Mouse (Mus musculus): Measurements from ENCODE around the gene Id3. TPM values are rescaled to one million over a fixed set of nuclear protein-coding genes. Genes with fewer than 3 reads are reported as not detected.

The Id3 gene
- polyA plus RNA-seq, 1 experiment from 2014 or later: 106 TPM

DNA sequence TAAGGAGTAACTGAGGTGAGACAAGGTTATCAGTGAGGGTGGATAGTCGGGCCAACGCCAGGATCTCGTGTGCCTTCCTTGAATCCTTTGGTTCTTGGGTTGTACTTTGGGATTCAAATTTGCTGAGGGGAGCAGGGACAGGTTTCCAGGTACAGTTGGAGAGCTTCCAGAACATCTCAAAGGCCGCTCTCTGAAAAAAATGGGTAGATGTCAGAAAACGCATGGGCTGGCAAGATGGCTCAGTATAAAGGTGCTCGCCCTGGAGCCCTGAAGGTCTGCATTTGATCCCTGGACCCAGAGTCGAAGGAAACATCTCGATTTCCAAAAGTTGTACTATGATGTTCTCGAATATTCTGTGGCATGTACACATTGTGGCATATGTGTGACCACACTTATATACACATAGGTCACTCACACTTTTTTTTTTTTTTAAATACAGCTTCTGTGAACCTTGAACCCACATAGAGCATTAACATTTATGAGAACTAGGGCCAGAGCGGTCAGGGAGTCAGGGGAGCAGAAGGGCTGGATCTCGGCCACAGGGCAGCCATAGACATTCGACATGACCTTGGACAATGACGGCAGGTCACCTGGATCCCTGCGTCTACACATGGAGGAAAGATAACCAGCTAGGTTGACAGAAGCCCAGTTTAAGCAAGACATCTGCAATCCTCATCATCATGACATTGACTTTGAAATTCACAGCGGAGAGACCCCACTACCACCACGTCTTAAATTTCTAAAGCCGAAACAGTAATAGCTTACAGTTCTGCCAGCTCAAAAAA, 3.8 kb upstream of the Id3 start:
- no peak overlapping the region for H3K4me3 ChIP-seq (ENCODE audit: low read depth, low read length)
- H3K27ac ChIP-seq (ENCODE audit: low read depth, low read length): peak overlapping the region; percentile 37; the same call in 1 of the 2 replicates
- H3K9ac ChIP-seq (ENCODE audit: low read depth, low read length): no peak overlapping the region
- no peak for TF ChIP-seq CTCF (IDR thresholded peaks at IDR 0.05; ENCODE audit: low read depth)
- no peak for ATAC-seq
- peak overlapping the region; percentile 53; the same call in 1 of the 2 replicates for H3K4me2 ChIP-seq (replicated peaks; ENCODE audit: low read depth)
- WGBS: 58% methylated on average over 17 of the region's 17 CpGs
- peaks cover 19% of the 10 kb centered on the region for H3K4me1 ChIP-seq (replicated peaks; ENCODE audit: control insufficient read depth, insufficient read depth, low read length)
- H3K9me3 ChIP-seq (ENCODE audit: control insufficient read depth): no peaks in the 10 kb centered on the region
- no peaks in the 10 kb centered on the region for H3K36me3 ChIP-seq (ENCODE audit: control insufficient read depth, insufficient read depth)
- 0 out of 2 replicates have a peak, but pooled peaks cover 11% of the 10 kb centered on the region for H3K27me3 ChIP-seq (replicated peaks; ENCODE audit: control insufficient read depth, insufficient read depth, low read length)

DNA sequence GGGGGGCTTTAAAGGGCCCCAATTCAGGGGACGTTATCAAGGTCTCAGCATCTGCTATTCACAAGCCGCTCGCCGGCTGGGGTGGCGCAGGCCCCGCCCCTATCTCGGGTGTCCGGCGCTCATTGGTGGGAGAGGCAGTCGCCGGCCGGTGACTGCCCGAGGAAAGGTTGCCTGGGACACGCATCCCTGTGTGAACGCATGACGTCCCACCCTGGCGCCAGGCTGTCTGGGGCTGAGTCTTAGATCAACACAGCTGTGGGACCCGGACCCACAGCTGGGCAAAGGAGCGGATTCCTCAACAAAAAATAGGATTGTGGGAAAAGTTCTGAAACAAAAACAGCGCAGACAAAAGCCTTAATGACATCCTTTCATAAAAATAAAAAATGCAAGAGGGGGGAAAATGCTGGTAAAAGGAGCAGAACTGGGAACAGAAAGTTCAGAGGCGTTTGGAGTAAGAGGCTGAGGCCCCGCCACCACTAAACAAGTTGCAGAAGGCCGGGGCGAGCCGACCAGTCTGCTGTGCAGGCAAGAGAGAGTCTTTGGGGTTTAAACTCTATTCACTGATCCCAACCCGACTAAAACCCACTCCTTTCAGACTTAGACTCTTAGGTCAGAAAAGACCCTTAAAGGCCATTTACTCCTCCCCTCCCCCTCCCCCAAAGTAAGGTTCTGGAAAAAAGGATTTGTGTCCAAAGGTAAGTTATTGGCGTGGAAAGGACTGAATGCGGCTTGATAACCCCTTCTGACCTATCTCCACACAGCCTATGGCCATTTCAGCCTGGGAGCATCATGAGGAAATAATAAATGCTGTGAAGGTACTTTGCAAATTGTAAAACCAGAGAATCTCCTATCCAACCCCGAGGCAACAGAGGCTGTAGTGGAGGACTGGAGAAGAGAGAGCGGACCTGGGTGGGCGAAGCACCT, 2.7 kb upstream of the Id3 start:
- H3K9me3 ChIP-seq (ENCODE audit: control insufficient read depth): no peaks in the 10 kb centered on the region
- peak overlapping the region; percentile 35; the same call in 1 of the 2 replicates for H3K9ac ChIP-seq (ENCODE audit: low read depth, low read length)
- 0 out of 2 replicates have a peak overlapping the region, but pooled peaks have one; percentile 0 for H3K4me3 ChIP-seq (ENCODE audit: low read depth, low read length)
- peaks cover 14% of the 10 kb centered on the region for H3K4me1 ChIP-seq (replicated peaks; ENCODE audit: control insufficient read depth, insufficient read depth, low read length)
- ATAC-seq: peak; percentile 62
- peak; percentile 54 for TF ChIP-seq CTCF (IDR thresholded peaks at IDR 0.05; ENCODE audit: low read depth)
- 10% methylated on average over 31 of the region's 31 CpGs for WGBS
- H3K4me2 ChIP-seq (replicated peaks; ENCODE audit: low read depth): peak overlapping the region; percentile 53
- 0 out of 2 replicates have a peak, but pooled peaks cover 4% of the 10 kb centered on the region for H3K27me3 ChIP-seq (replicated peaks; ENCODE audit: control insufficient read depth, insufficient read depth, low read length)
- peak overlapping the region; percentile 81 for H3K27ac ChIP-seq (ENCODE audit: low read depth, low read length)
- H3K36me3 ChIP-seq (ENCODE audit: control insufficient read depth, insufficient read depth): no peaks in the 10 kb centered on the region

DNA sequence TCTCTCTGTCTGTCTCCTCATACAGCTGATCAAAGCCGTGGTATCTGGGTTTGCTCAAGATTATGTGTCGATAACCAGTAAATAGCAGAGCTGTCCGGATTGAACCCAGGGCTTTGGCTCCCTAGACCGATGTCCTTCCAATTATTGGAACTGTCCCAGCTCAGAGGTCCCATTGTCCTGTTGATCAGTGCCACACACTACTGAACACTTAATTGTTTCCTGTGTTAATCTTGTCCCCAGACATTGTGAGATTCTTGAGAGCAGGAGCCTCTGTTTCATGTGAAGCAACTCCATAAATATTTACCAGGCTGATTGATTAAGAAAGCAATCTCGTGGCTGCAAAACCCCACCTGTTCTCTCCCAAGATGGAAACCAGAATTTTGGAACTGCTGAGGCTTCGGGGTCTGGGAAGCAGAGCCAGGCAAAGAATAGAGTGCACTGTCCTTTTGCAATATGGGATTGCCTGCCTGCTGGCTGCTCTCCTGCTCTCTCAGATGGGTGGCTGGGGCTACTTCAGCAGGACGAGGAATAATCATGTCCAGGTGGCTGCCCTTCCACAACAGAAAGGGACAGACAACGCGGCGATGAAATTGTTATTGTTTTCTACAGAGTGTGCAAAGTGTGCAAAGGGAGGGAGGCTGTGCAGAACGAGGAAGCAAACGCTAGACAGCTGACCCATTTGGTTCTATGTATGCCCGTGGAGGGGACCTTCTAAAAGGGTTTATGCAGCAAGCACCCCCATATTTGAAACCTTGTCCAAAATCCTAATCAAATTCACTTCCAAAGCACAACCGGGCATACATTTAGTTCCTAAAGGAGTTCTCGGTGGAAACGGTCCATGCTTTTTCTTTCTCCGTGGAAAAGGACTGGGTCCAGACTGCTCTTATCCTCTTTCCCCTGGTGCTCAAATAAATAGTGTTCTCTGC, 767 bp upstream of the Id3 start:
- H3K27me3 ChIP-seq (replicated peaks; ENCODE audit: control insufficient read depth, insufficient read depth, low read length): no peaks in the 10 kb centered on the region
- H3K36me3 ChIP-seq (ENCODE audit: control insufficient read depth, insufficient read depth): no peaks in the 10 kb centered on the region
- TF ChIP-seq CTCF (IDR thresholded peaks at IDR 0.05; ENCODE audit: low read depth): no peak
- peak overlapping the region; percentile 71 for H3K4me2 ChIP-seq (replicated peaks; ENCODE audit: low read depth)
- peaks cover 19% of the 10 kb centered on the region for H3K4me1 ChIP-seq (replicated peaks; ENCODE audit: control insufficient read depth, insufficient read depth, low read length)
- peak overlapping the region; percentile 85 for H3K27ac ChIP-seq (ENCODE audit: low read depth, low read length)
- no peak for ATAC-seq
- 24% methylated on average over 17 of the region's 17 CpGs for WGBS
- H3K9me3 ChIP-seq (ENCODE audit: control insufficient read depth): no peaks in the 10 kb centered on the region
- peak overlapping the region; percentile 63; the same call in 1 of the 2 replicates for H3K9ac ChIP-seq (ENCODE audit: low read depth, low read length)
- peak overlapping the region; percentile 58 for H3K4me3 ChIP-seq (ENCODE audit: low read depth, low read length)

DNA sequence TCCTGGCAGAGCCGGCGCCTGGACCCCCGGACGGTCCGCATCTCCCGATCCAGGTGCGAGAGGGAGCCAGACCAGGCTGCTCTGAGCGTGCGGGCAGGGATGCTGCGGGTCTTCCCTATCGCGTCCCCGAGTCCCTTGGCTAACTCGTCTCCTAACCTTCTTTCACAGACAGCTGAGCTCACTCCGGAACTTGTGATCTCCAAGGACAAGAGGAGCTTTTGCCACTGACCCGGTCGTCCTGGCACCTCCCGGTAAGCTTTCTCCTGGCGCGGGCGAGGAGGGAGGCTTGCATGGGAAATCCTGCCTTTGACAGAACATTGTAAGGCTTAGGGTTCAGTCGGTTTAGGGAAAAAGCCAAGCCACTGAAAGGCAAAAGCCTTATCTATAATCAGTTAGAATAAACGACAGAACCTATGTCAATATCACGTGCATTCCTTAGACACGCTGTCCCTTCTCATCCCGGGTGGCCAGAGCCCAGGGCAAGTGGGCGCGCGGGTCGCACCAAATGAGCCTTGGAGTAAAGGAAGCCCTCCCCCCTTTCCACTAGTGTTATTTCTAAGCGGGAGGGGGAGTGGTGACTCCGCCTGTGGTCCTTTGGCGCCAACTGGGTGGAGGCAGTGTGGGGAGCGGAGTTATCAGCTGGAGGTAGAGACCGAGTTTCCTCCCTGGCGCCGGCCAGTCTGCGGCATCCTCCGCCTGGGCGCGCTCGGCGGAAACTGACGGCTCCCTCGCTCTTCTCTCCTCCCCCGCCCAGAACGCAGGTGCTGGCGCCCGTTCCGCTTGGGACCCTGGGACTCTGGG, 1.0 kb downstream of the Id3 start:
- Histone ChIP-seq H3K27me3 (replicated peaks; ENCODE audit: control insufficient read depth, insufficient read depth, low read length) (no peaks in the 10 kb centered on the region), H3K9ac (ENCODE audit: low read depth, low read length) (peak overlapping the region; percentile 63), H3K4me3 (ENCODE audit: low read depth, low read length) (peak overlapping the region; percentile 58), H3K27ac (ENCODE audit: low read depth, low read length) (peak overlapping the region; percentile 85), H3K4me2 (replicated peaks; ENCODE audit: low read depth) (peak overlapping the region; percentile 71), H3K4me1 (replicated peaks; ENCODE audit: control insufficient read depth, insufficient read depth, low read length) (peaks cover 19% of the 10 kb centered on the region), H3K36me3 (ENCODE audit: control insufficient read depth, insufficient read depth) (no peaks in the 10 kb centered on the region), H3K9me3 (ENCODE audit: control insufficient read depth) (no peaks in the 10 kb centered on the region)
- TF ChIP-seq CTCF (IDR thresholded peaks at IDR 0.05; ENCODE audit: low read depth): no peak
- no peak for ATAC-seq
- under 1% methylated on average over 48 of the region's 50 CpGs for WGBS

DNA sequence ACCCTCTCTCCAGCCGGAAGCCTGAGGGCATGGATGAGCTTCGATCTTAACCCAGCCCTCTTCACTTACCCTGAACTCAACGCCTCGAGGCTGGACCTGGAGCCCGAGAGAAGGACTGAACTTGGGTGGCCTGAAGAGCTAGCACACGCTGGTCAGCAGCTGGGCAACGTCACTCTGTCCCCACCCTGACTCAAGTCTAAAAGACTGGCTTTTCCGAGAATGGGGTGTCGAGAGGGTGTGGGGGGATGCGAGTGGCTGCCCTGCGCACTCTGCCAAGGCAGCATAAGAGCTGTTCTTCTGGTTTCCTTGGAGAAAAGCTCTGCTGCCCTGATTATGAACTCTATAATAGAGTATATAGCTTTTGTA, 1.6 kb downstream of the Id3 start:
- TF ChIP-seq CTCF (IDR thresholded peaks at IDR 0.05; ENCODE audit: low read depth): no peak
- 4% methylated on average over 11 of the region's 11 CpGs for WGBS
- Histone ChIP-seq H3K36me3 (ENCODE audit: control insufficient read depth, insufficient read depth) (no peaks in the 10 kb centered on the region), H3K27me3 (replicated peaks; ENCODE audit: control insufficient read depth, insufficient read depth, low read length) (no peaks in the 10 kb centered on the region), H3K27ac (ENCODE audit: low read depth, low read length) (peak overlapping the region; percentile 85), H3K9ac (ENCODE audit: low read depth, low read length) (peak overlapping the region; percentile 63), H3K4me2 (replicated peaks; ENCODE audit: low read depth) (peak overlapping the region; percentile 71), H3K4me3 (ENCODE audit: low read depth, low read length) (peak overlapping the region; percentile 58), H3K4me1 (replicated peaks; ENCODE audit: control insufficient read depth, insufficient read depth, low read length) (peaks cover 17% of the 10 kb centered on the region), H3K9me3 (ENCODE audit: control insufficient read depth) (no peaks in the 10 kb centered on the region)
- ATAC-seq: no peak

Data from intestine, postnatal 0 days (tissue).